Mouse (Mus musculus) heart, embryonic 16.5 days (tissue): ENCODE results near the gene Sult1c2. TPM values are rescaled to one million over a fixed set of nuclear protein-coding genes. Genes with fewer than 3 reads are reported as not detected.
"Not testable (repeated sequence)": the region's sequence is repeated elsewhere in the genome, so short reads cannot be mapped to it uniquely, and the experiment has no call there.

ENCODE experiments used
- ATAC-seq: fragments of 200-750 bp; cut with Nextera tagmentation; replicated peaks from 2 replicates; pipeline ENCODE4 v1.8.0; 2017; ENCODE audit warnings: moderate number of reproducible peaks; ENCODE audit not compliant: insufficient read depth, low FRiP score; ENCODE audit errors: extremely low read depth
- H3K27ac ChIP-seq: fragments of 300-500 bp; sonication (generic); 2 replicates; pipeline ENCODE4 v1.5.1; 2014; ENCODE audit warnings: mild to moderate bottlenecking, low read length, control low read depth, moderate library complexity
- H3K27me3 ChIP-seq: fragments of 300-500 bp; sonication (generic); 2 replicates; pipeline ENCODE4 v1.6.1; 2014; ENCODE audit warnings: low read length, mixed read lengths; ENCODE audit not compliant: control insufficient read depth, insufficient read depth
- H3K36me3 ChIP-seq: fragments of 300-500 bp; sonication (generic); 2 replicates; pipeline ENCODE4 v1.6.1; 2014; ENCODE audit not compliant: control insufficient read depth, insufficient read depth
- H3K4me1 ChIP-seq: fragments of 300-500 bp; sonication (generic); 2 replicates; pipeline ENCODE4 v1.6.1; 2014; ENCODE audit warnings: low read length, mixed read lengths; ENCODE audit not compliant: control insufficient read depth, insufficient read depth
- H3K4me2 ChIP-seq: fragments of 300-500 bp; sonication (generic); 2 replicates; pipeline ENCODE4 v1.6.1; 2014; ENCODE audit warnings: low read depth, mild to moderate bottlenecking, control low read depth, low read length
- H3K4me3 ChIP-seq: fragments of 300-500 bp; sonication (generic); 2 replicates; pipeline ENCODE4 v1.5.1; 2014; ENCODE audit warnings: mild to moderate bottlenecking, control low read depth, low read length
- H3K9ac ChIP-seq: fragments of 300-500 bp; sonication (generic); 2 replicates; pipeline ENCODE4 v1.6.1; 2014; ENCODE audit warnings: low read length, control low read depth
- H3K9me3 ChIP-seq: fragments of 300-500 bp; sonication (generic); replicated peaks from 2 replicates; pipeline ENCODE4 v1.6.1; 2016; ENCODE audit warnings: low read length; ENCODE audit not compliant: control insufficient read depth
- WGBS: fragments of 180-500 bp; shearing (Covaris S2); extraction: QIAGEN DNeasy Blood & Tissue Kit; methylation state at CpG from one replicate; pipeline ENCODE4 v1.1.7; 2014; 5-methylcytosine and 5-hydroxymethylcytosine counted together
- polyA plus RNA-seq: library from polyadenylated mRNA; unstranded; fragments of >200 nt; fragmentation: Nextera tagmentation; extraction: Ambion mirVana; gene quantifications from 2 replicates; pipeline ENCODE4 v1.2.1, GENCODE M21; 2015

Sult1c2 gene
- 0.25 TPM in 1 of 2 replicates, not detected in the other for polyA plus RNA-seq

GRCm38 (mm10) chr17:53846206-53846605 lies at the start of gene Sult1c2:
Sult1c2 (minus strand) TSS chr17:53846339.
- no peak within 1 kb of the TSS for H3K4me2 ChIP-seq
- H3K4me1 ChIP-seq: no peaks in the 10 kb centered on the region
- H3K9ac ChIP-seq: no peak within 1 kb of the TSS
- ATAC-seq: no peak
- no peaks in the 10 kb centered on the region for H3K27me3 ChIP-seq
- H3K9me3 ChIP-seq: no peaks in the 10 kb centered on the region
- H3K4me3 ChIP-seq: no peak within 1 kb of the TSS
- no peak within 1 kb of the TSS for H3K27ac ChIP-seq
- no peaks in the 10 kb centered on the region for H3K36me3 ChIP-seq
- WGBS: 72% methylated on average over 4 of the region's 4 CpGs

- WGBS: 77% methylated on average over 7 of the region's 7 CpGs
- H3K36me3 ChIP-seq, H3K4me1 ChIP-seq, H3K27ac ChIP-seq, H3K4me2 ChIP-seq, H3K9ac ChIP-seq, ATAC-seq, H3K27me3 ChIP-seq, H3K9me3 ChIP-seq, H3K4me3 ChIP-seq: not testable (repeated sequence)
Observed at GRCm38 (mm10) chr17:53879006-53879675, 33.0 kb upstream of the Sult1c2 start.

GRCm38 (mm10) chr17:53874433-53874832 lies 28.3 kb upstream of the Sult1c2 start:
- Histone ChIP-seq H3K4me2 (no peak overlapping the region), H3K9ac (no peak overlapping the region), H3K4me1 (no peaks in the 10 kb centered on the region), H3K27ac (no peak overlapping the region), H3K27me3 (no peaks in the 10 kb centered on the region), H3K9me3 (no peaks in the 10 kb centered on the region; the same call in 1 of the 2 replicates), H3K4me3 (no peak overlapping the region), H3K36me3 (no peaks in the 10 kb centered on the region)
- WGBS: 70% methylated on average over 2 of the region's 2 CpGs
- ATAC-seq: no peak

GRCm38 (mm10) chr17:53872192-53872591 lies 26.1 kb upstream of the Sult1c2 start:
- Histone ChIP-seq H3K9ac (no peak overlapping the region), H3K27ac (no peak overlapping the region), H3K4me3 (no peak overlapping the region), H3K36me3 (no peaks in the 10 kb centered on the region), H3K4me1 (no peaks in the 10 kb centered on the region), H3K9me3 (no peaks in the 10 kb centered on the region), H3K27me3 (no peaks in the 10 kb centered on the region), H3K4me2 (no peak overlapping the region)
- WGBS: 75% methylated on average over 3 of the region's 3 CpGs
- ATAC-seq: no peak

GRCm38 (mm10) chr17:53869931-53870330 lies 23.8 kb upstream of the Sult1c2 start:
- H3K4me2 ChIP-seq: no peak overlapping the region
- no peaks in the 10 kb centered on the region for H3K36me3 ChIP-seq
- H3K9me3 ChIP-seq: no peaks in the 10 kb centered on the region
- no peaks in the 10 kb centered on the region for H3K4me1 ChIP-seq
- H3K9ac ChIP-seq: no peak overlapping the region
- H3K27ac ChIP-seq: no peak overlapping the region
- no peak for ATAC-seq
- no peaks in the 10 kb centered on the region for H3K27me3 ChIP-seq
- H3K4me3 ChIP-seq: no peak overlapping the region

- Histone ChIP-seq H3K27me3 (no peaks in the 10 kb centered on the region), H3K4me2 (no peak overlapping the region), H3K27ac (no peak overlapping the region), H3K4me3 (no peak overlapping the region), H3K4me1 (no peaks in the 10 kb centered on the region), H3K9me3 (no peaks in the 10 kb centered on the region), H3K9ac (no peak overlapping the region), H3K36me3 (no peaks in the 10 kb centered on the region)
- WGBS: 76% methylated on average over 6 of the region's 6 CpGs
- ATAC-seq: no peak
Observed at GRCm38 (mm10) chr17:53865260-53865955, 19.3 kb upstream of the Sult1c2 start.

GRCm38 (mm10) chr17:53860548-53860947 lies 14.4 kb upstream of the Sult1c2 start:
- Histone ChIP-seq H3K27me3 (no peaks in the 10 kb centered on the region), H3K36me3 (no peaks in the 10 kb centered on the region), H3K9me3 (no peaks in the 10 kb centered on the region), H3K4me1 (no peaks in the 10 kb centered on the region), H3K9ac (no peak overlapping the region), H3K4me2 (no peak overlapping the region), H3K4me3 (no peak overlapping the region), H3K27ac (no peak overlapping the region)
- ATAC-seq: no peak

GRCm38 (mm10) chr17:53854992-53855391 lies 8.9 kb upstream of the Sult1c2 start:
- Histone ChIP-seq H3K4me3 (no peak overlapping the region), H3K9me3 (no peaks in the 10 kb centered on the region), H3K27ac (no peak overlapping the region), H3K36me3 (no peaks in the 10 kb centered on the region), H3K27me3 (no peaks in the 10 kb centered on the region), H3K4me1 (no peaks in the 10 kb centered on the region), H3K9ac (no peak overlapping the region), H3K4me2 (no peak overlapping the region)
- no peak for ATAC-seq
- 74% methylated on average over 3 of the region's 3 CpGs for WGBS

GRCm38 (mm10) chr17:53845796-53846195 lies 343 bp downstream of the Sult1c2 start:
- H3K27ac ChIP-seq: no peak overlapping the region
- no peaks in the 10 kb centered on the region for H3K4me1 ChIP-seq
- H3K9me3 ChIP-seq: no peaks in the 10 kb centered on the region
- no peak overlapping the region for H3K4me3 ChIP-seq
- ATAC-seq: no peak
- no peak overlapping the region for H3K9ac ChIP-seq
- H3K27me3 ChIP-seq: no peaks in the 10 kb centered on the region
- WGBS: 61% methylated on average over 7 of the region's 7 CpGs
- H3K36me3 ChIP-seq: no peaks in the 10 kb centered on the region
- no peak overlapping the region for H3K4me2 ChIP-seq
